Mouse (Mus musculus): ENCODE results near the gene Adamts15. TPM values are rescaled to one million over a fixed set of nuclear protein-coding genes. Genes with fewer than 3 reads are reported as not detected.

Gene Adamts15
- polyA plus RNA-seq, 1 experiment from 2014 or later: 2.6 TPM

DNA sequence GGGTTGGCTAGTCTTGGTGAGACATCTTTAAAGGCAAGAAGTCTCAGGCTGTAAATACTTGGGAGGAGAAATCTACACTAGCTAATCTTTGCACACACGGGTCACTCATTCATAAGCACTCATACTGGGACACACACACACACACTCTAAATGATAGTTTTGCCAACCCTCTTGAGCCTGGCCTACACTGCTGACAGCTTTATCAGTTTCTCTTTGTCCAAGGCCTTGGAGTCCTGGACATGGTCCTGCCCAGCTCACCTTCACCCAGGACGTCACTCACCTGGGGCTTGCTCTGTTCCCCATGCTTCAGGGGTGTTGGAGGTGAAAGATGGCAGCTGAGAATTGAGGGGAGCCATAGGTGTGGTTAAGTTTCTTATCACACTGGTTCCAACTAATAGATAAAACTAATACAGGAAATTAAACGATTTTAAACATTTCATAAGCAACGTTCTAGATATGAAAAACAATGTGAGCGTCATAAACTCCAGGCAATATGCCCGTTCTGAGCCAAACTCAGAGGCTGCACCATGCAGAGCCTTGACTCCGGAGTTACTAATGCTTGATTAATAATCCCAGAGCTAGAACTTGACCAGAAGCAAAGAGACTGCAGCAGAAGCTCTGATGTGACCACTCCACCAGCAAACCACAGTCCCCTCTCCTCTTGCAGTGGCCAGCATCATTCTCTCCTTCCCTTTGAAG, 42.9 kb downstream of the Adamts15 start:
- Histone ChIP-seq H3K9me3 (ENCODE audit: control insufficient read depth, low read length) (no peaks in the 10 kb centered on the region; the same call in 1 of the 2 replicates), H3K4me3 (ENCODE audit: low read depth, low read length) (no peak overlapping the region), H3K4me2 (ENCODE audit: low read depth, low read length) (no peak overlapping the region), H3K27me3 (ENCODE audit: control insufficient read depth, insufficient read depth, low read length) (no peaks in the 10 kb centered on the region), H3K36me3 (ENCODE audit: control insufficient read depth, insufficient read depth, low read length) (no peaks in the 10 kb centered on the region), H3K4me1 (ENCODE audit: control insufficient read depth, insufficient read depth, low read length) (no peaks in the 10 kb centered on the region), H3K27ac (ENCODE audit: low read depth, low read length) (no peak overlapping the region), H3K9ac (replicated peaks; ENCODE audit: low read depth, low read length) (no peak overlapping the region)
- WGBS: 88% methylated on average over 7 of the region's 7 CpGs
- no peak for ATAC-seq (ENCODE audit: low read depth)

DNA sequence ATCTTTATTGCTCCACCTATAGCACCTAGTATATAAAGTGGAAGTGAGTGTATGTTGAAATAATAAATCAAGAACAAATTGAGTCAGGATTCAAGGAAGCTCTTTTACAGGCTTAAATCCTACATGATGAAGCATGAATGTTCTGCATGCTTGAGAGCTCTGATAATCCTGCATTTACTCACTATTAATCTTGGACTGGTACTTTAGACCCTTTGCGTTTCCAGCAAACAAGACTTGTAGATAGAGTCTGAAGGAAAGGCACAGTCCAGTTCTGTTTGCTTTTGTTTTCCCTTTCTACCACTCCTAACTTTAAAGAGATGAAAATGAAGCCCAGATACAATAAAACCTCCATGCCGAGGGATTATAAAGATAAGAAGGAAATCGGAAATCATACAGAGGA, 45.7 kb downstream of the Adamts15 start:
- Histone ChIP-seq H3K4me3 (ENCODE audit: low read depth, low read length) (no peak overlapping the region), H3K27me3 (ENCODE audit: control insufficient read depth, insufficient read depth, low read length) (no peaks in the 10 kb centered on the region), H3K4me1 (ENCODE audit: control insufficient read depth, insufficient read depth, low read length) (no peaks in the 10 kb centered on the region), H3K36me3 (ENCODE audit: control insufficient read depth, insufficient read depth, low read length) (no peaks in the 10 kb centered on the region), H3K27ac (ENCODE audit: low read depth, low read length) (no peak overlapping the region), H3K9me3 (ENCODE audit: control insufficient read depth, low read length) (no peaks in the 10 kb centered on the region; the same call in 1 of the 2 replicates), H3K9ac (replicated peaks; ENCODE audit: low read depth, low read length) (no peak overlapping the region), H3K4me2 (ENCODE audit: low read depth, low read length) (no peak overlapping the region)
- 86% methylated on average over 3 of the region's 3 CpGs for WGBS
- no peak for ATAC-seq (ENCODE audit: low read depth)

DNA sequence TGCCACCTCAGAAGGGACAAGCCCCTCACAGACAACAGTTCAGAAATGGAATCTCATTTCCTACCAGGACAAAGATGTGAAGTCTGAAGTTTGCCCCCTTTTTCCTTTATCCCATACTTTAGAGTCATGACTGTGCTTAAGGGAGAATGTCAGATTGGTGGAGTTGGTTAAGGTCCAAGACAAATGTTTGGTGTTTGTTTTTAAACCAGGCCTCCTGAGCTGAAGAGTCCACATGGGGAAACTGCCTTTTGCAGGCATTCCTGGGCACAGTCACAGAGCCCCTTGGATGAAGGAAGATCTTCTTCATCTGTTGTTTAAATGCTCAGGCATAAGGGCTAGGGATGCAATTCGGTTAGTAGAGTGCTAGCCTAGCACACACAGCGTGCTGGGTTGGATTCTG, 66.4 kb downstream of the Adamts15 start:
- no peaks in the 10 kb centered on the region for H3K36me3 ChIP-seq (ENCODE audit: control insufficient read depth, insufficient read depth, low read length)
- WGBS: 88% methylated on average over 2 of the region's 2 CpGs
- H3K4me2 ChIP-seq (ENCODE audit: low read depth, low read length): no peak overlapping the region
- no peaks in the 10 kb centered on the region for H3K4me1 ChIP-seq (ENCODE audit: control insufficient read depth, insufficient read depth, low read length)
- no peak overlapping the region for H3K9ac ChIP-seq (replicated peaks; ENCODE audit: low read depth, low read length)
- no peak overlapping the region for H3K27ac ChIP-seq (ENCODE audit: low read depth, low read length)
- no peak for ATAC-seq (ENCODE audit: low read depth)
- H3K27me3 ChIP-seq (ENCODE audit: control insufficient read depth, insufficient read depth, low read length): no peaks in the 10 kb centered on the region
- H3K9me3 ChIP-seq (ENCODE audit: control insufficient read depth, low read length): no peaks in the 10 kb centered on the region
- H3K4me3 ChIP-seq (ENCODE audit: low read depth, low read length): no peak overlapping the region

DNA sequence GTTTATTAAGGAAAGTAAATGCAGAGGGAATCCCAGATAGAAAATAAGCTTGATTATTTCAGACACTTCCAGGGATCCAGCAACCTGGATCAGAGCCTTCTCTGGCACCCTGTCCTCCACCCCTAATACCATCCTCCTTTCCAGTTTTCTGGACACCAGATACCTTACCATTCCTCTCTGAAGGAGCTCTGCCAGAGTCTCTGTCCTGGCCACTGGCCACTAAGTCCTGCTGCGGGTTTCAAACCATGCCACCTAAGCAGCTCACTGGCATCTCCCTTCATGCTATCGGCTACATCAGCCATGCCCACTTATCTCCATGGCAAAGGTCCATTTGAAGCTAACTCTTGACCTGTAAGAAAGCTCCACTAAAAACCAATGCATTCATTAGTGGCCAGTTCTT, 70.4 kb downstream of the Adamts15 start:
- WGBS: 85% methylated on average over 2 of the region's 2 CpGs
- no peak for ATAC-seq (ENCODE audit: low read depth)
- Histone ChIP-seq H3K4me3 (ENCODE audit: low read depth, low read length) (no peak overlapping the region), H3K4me1 (ENCODE audit: control insufficient read depth, insufficient read depth, low read length) (no peaks in the 10 kb centered on the region), H3K27me3 (ENCODE audit: control insufficient read depth, insufficient read depth, low read length) (no peaks in the 10 kb centered on the region), H3K9me3 (ENCODE audit: control insufficient read depth, low read length) (no peaks in the 10 kb centered on the region), H3K4me2 (ENCODE audit: low read depth, low read length) (no peak overlapping the region), H3K27ac (ENCODE audit: low read depth, low read length) (no peak overlapping the region), H3K9ac (replicated peaks; ENCODE audit: low read depth, low read length) (no peak overlapping the region), H3K36me3 (ENCODE audit: control insufficient read depth, insufficient read depth, low read length) (no peaks in the 10 kb centered on the region)

DNA sequence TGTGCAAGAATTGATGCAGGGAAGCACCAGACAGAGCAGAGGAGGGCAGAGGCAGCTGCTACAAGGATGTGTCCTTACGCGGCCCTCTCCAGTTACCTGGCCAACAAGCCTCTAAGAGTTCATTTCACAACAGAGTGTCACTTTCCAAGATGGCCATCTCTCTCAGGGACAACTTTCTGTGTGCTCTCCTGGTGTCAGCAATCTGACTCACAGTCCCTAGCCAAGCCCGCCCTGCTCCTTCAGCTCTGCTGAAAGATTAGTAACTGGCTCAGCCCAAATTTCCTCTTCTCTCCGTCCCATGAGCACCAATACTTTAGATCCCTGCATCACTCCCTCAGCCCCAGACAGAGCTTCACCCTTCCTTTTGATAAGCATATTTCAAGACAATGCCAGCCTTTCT, 72.3 kb downstream of the Adamts15 start:
- Histone ChIP-seq H3K4me2 (ENCODE audit: low read depth, low read length) (no peak overlapping the region), H3K36me3 (ENCODE audit: control insufficient read depth, insufficient read depth, low read length) (no peaks in the 10 kb centered on the region), H3K27me3 (ENCODE audit: control insufficient read depth, insufficient read depth, low read length) (no peaks in the 10 kb centered on the region), H3K9me3 (ENCODE audit: control insufficient read depth, low read length) (no peaks in the 10 kb centered on the region), H3K4me3 (ENCODE audit: low read depth, low read length) (no peak overlapping the region), H3K27ac (ENCODE audit: low read depth, low read length) (no peak overlapping the region), H3K9ac (replicated peaks; ENCODE audit: low read depth, low read length) (no peak overlapping the region), H3K4me1 (ENCODE audit: control insufficient read depth, insufficient read depth, low read length) (no peaks in the 10 kb centered on the region)
- no peak for ATAC-seq (ENCODE audit: low read depth)
- 91% methylated on average over 4 of the region's 4 CpGs for WGBS

DNA sequence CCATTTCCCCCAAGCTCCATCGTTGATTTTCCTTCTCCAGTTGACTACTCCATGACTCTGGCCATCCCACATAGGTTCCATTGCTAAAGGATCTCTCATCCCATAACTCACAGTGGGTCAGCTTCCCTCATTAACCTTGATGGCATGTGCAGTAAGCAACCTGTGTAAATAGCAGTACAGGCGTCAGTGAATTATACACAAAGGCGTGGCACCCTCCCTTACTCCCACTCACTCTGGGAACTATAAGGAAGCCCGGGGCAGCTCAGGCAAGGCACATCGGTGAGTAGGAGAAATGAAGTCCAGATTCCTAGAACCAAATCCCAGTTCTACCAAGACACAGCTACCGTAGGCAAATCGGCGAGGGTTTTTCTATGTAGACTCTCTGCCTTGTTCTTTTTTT, 72.8 kb downstream of the Adamts15 start:
- Histone ChIP-seq H3K4me1 (ENCODE audit: control insufficient read depth, insufficient read depth, low read length) (no peaks in the 10 kb centered on the region), H3K27me3 (ENCODE audit: control insufficient read depth, insufficient read depth, low read length) (no peaks in the 10 kb centered on the region), H3K9ac (replicated peaks; ENCODE audit: low read depth, low read length) (no peak overlapping the region), H3K4me2 (ENCODE audit: low read depth, low read length) (no peak overlapping the region), H3K36me3 (ENCODE audit: control insufficient read depth, insufficient read depth, low read length) (no peaks in the 10 kb centered on the region), H3K27ac (ENCODE audit: low read depth, low read length) (no peak overlapping the region), H3K4me3 (ENCODE audit: low read depth, low read length) (no peak overlapping the region), H3K9me3 (ENCODE audit: control insufficient read depth, low read length) (no peaks in the 10 kb centered on the region)
- WGBS: 93% methylated on average over 8 of the region's 8 CpGs
- ATAC-seq (ENCODE audit: low read depth): no peak

Other genes starting within 250 kb of the Adamts15 start
- 1.2 and 1.9 TPM in 2 replicates for gene Adamts8, start 20.1 kb upstream of the Adamts15 start, polyA plus RNA-seq (2014; fragmentation: Nextera tagmentation; extraction: Ambion mirVana)
- 3.6 and 5.7 TPM in 2 replicates for gene Zbtb44, start 108.2 kb upstream of the Adamts15 start, polyA plus RNA-seq (2014; fragmentation: Nextera tagmentation; extraction: Ambion mirVana)
- 0.20 and 0.49 TPM in 2 replicates for gene St14, start 209.4 kb upstream of the Adamts15 start, polyA plus RNA-seq (2014; fragmentation: Nextera tagmentation; extraction: Ambion mirVana)